Mouse (Mus musculus) right cerebral cortex, postnatal 14 days (tissue): ENCODE data around the gene Vtn.
"Not testable (repeated sequence)": the region's sequence is repeated elsewhere in the genome, so short reads cannot be mapped to it uniquely, and the experiment has no call there.

Source experiments
- DNase-seq: peaks from one replicate; pipeline ENCODE4 v3.0.0; 2022

Gene Vtn

GRCm38 (mm10) chr11:78499543-78499942 lies 652 bp downstream of the Vtn start:
- no peak for DNase-seq

DNA sequence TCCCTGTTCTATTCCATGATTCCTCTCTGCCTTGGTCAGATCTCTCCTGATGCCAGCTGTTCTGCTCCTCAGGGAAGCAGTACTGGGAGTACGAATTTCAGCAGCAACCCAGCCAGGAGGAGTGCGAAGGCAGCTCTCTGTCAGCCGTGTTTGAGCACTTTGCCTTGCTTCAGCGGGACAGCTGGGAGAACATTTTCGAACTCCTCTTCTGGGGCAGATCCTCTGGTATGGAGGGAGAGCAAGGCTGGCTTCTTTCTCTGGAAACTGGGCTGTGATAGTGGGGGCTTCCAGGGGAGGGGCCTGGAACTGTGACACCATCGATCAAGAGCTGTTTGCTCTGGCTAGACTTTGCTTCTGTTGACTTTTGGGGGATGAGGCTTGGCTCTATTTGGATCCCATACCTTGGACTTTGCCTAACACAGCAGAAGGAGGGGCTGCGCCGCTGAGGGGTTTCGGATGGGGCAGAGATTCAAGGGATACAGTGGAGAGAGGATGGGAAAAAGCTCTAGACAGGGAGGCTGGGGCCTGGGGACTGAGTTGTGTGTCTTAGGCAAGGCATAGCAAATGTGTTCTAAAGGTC lies 1.8 kb downstream of the Vtn start:
- DNase-seq = no peak

DNA sequence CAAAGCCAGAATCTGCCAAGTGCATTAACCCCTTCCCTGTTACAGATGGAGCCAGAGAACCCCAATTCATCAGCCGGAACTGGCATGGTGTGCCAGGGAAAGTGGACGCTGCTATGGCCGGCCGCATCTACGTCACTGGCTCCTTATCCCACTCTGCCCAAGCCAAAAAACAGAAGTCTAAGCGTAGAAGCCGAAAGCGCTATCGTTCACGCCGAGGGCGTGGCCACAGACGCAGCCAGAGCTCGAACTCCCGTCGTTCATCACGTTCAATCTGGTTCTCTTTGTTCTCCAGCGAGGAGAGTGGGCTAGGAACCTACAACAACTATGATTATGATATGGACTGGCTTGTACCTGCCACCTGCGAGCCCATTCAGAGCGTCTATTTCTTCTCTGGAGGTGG lies 2.6 kb downstream of the Vtn start:
- DNase-seq = no peak

DNA sequence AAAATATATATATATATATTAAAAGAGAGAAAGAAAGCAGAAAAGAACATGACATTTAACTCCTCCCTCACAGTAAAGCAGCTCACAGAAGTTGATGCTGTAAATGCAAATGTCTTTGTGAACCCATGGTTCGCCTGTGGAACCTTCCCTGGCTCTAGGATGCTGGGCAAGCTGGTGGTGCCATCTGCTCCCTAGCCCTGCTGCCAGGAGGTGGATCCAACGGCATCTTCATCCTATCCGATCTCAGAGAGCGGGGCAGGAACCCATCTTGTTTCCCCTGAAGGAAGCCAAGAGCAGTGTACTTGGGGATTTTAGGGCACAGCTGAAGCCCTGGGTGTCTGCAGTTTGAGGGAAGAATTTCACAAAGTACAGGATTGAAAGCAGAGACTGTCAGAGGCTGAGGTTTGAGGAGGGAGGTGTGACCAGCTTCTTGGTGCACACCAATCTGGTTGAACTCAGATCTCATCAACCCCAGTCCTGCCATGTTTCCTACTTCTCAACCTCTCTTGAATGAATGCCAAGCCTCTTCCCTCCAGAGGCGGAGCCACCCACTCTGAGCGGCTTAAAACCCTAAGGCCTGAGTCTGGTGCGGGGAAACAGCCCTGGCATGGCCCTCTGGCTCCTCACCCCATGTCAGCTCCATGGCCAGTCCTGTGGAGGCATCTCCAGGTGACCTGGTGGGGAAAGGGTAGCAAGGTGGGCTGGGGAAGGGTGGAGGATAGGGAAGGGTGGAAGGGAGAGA lies 4.2 kb downstream of the Vtn start, which contains the start of gene Sebox:
Gene Sebox (plus strand): TSS at position 539 of the 742 bp plus-strand sequence.
- no peak for DNase-seq

- DNase-seq = no peak
Measured at GRCm38 (mm10) chr11:78505430-78505829, 6.5 kb downstream of the Vtn start.

GRCm38 (mm10) chr11:78509148-78509547 lies 10.3 kb downstream of the Vtn start:
- no peak for DNase-seq

- DNase-seq = peak; percentile 90
Measured at GRCm38 (mm10) chr11:78512025-78512957, 13.4 kb downstream of the Vtn start, which contains the start of the genes Tmem199 and Poldip2. TSS of gene Tmem199 (minus strand) at chr11:78512172. TSS of gene Poldip2 (plus strand) at chr11:78512193.

DNA sequence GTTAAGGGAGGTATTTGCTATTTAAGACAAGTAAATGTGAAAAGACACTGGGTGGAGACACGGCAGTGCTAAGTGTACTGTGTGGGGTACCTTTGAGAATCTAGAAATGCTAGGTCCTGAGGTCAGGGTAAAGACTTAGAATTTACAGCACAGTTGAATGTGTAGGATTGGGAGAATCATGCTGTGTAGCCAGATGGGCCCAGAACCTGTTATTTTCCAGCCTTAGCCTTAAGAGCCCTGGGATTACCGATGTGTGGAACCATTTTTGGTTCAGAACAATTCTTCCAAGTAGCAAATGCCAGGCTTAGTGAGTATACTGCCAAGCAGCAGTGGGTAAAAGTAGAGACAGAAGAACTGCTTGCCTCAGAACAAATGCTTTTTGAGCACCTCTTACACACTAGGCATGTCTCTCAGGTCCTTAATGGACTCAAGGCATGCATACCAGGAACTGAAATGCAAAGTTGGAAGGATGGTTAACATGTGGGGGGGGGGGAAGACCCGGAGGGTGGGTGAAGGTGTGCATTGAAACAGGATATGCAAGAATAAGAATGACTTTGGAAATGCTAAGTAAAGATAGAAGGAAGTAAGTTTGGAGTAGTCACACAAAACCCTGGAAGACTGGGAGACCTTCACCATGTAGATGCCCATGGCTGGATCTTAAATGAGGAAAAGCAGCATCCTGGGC lies 14.4 kb downstream of the Vtn start:
- no peak for DNase-seq

DNA sequence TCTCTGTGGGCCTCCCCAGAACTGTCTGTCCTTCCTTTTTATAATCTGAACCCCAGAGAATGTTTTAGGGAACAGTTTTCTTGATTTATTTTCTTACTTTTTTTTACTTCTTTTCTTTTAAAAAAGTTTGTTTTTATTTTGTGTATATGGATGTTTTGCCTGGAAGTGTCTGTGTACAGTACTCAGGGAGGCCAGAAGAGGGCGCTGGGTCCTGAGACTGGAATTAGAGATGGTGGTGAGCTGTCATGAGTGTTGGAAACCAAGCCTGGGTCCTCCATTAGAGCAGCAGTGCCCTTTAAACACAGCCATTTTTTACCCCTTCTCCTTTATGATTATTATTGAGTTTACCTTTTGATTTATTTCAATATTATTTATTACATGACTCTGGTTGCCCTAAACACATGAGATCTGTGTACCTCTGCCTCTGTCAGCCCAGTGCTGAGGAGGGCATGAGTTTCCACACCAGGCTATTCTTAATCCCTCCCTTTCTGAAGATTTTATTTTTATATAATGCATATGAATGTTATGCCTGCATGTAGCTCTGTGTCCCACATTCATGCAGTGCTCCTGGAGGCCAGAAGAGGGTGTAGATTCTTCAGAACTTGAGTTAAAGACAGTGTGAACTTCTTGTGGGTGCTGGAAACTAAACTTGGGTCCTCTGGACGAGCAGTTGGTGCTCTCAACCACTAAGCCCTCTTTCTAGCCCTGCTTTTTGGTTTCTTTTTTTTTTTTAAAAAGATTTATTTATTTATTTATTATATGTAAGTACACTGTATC lies 16.8 kb downstream of the Vtn start:
- no peak for DNase-seq

DNA sequence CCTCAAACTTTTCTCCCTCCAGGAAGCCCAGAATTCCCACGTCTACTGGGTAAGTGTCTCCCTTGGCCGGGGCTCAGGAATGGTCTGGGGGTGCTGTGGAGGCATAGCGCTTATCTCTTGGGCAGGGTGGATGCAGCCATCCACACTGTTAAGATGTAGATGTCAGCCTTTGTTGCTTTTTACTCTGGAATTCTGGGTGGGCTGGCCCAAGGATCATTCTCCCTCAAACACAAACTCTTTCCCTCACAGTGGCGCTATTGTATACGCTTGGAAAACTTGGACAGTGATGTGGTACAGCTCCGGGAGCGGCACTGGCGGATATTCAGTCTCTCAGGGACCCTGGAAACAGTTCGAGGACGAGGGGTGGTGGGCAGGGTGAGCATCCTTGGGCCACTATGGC lies 20.0 kb downstream of the Vtn start:
- DNase-seq = no peak

DNA sequence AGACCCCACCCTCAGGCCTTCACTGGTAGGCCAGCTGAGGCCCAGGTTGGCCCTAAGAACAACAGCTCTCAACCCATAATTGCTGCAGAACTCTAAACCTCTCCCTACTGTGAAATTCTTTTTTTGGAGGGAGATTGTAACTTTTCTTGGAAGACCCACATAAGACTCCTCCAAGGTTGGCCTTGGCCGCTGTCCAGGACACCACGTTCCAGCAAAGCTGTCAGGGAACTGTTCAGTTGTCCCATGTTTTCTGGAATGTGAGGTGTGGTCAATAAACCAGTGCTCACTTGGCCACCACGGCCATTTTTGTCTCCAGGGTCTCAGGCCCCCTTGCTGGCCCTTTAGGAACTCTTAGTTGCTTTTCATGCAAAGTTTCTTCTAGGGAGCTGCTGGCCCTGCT lies 23.0 kb downstream of the Vtn start:
- DNase-seq = no peak

GRCm38 (mm10) chr11:78522481-78522997 lies 23.6 kb downstream of the Vtn start:
- DNase-seq = no peak

GRCm38 (mm10) chr11:78523241-78523955 lies 24.5 kb downstream of the Vtn start:
- DNase-seq = no peak

DNA sequence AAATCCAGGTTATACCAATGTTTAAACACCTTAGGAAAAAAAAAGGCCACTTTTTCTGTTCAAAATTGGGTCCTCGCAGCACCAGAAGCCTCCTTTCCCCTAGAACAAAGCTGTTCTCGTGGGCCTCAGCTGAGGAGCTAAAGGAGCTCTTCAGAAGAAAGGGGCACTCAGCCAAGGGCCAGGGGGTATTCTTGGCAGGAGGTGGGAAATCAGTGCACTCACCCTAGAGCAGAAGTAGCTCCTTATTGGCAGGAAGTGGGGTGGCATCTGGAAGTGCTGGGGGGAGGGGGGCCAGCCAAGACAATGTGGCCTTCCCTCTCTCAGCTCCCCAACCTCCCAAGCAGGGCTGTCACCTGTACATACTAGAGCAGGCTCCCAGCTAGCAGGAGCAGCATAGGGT lies 25.9 kb downstream of the Vtn start:
- DNase-seq = no peak

- DNase-seq = no peak
Measured at GRCm38 (mm10) chr11:78528714-78529113, 29.8 kb downstream of the Vtn start.

DNA sequence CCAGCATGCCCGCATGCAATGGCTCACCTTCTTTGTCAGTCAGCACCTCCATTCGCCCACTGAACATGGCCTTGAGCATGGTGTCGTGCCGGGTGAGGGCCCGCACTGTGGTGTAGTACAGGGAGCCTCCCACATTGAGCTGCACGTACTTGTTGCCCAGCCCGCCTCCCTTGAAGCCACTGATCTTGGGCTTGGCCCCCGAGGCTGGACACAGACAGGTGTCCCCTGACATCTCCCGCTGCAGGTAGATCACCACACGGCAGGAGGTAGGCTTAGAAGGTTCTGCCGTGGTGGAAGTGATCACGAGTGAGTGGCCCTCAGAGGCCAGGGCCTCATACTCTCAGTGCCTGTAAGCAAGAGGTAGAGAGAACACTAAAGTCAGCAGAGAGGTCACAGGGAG lies 31.1 kb downstream of the Vtn start:
- no peak for DNase-seq

- no peak for DNase-seq
Measured at GRCm38 (mm10) chr11:78531046-78531445, 32.2 kb downstream of the Vtn start.

GRCm38 (mm10) chr11:78531515-78531914 lies 32.6 kb downstream of the Vtn start:
- DNase-seq = not testable (repeated sequence)

DNA sequence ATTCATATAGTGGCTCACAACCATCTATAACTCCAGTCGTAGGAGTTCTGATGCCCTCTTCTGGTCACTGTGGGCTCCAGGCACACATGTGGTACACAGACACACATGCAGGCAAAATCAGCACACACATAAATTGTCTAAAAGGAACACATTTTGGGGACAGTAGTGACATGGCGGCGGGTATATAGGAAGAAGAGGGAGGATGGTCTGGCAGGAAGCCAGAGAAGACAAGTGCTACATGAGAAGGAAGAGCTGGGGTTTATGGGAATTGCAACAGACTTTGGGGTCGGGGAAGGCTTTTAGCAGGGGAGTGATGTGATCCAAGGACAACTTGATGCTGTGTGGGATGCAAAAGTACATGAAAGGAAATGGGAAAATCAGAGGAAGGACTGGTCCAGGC lies 35.6 kb downstream of the Vtn start:
- DNase-seq = no peak

- DNase-seq = no peak
Measured at GRCm38 (mm10) chr11:78535376-78536079, 36.6 kb downstream of the Vtn start.
